Mouse (Mus musculus): ENCODE measurements around the gene Preb.

Preb gene

GRCm38 (mm10) chr5:30954556-30954955, 5.6 kb downstream of the Preb start:
- DNase-seq (ENCODE audit: low read depth, low spot score), result no peak

GRCm38 (mm10) chr5:30954065-30954464, 6.1 kb downstream of the Preb start:
- DNase-seq (ENCODE audit: low read depth, low spot score), result no peak

- no peak for DNase-seq (ENCODE audit: low read depth, low spot score)
Observed at GRCm38 (mm10) chr5:30952551-30952950, 7.6 kb downstream of the Preb start.

- no peak for DNase-seq (ENCODE audit: low read depth, low spot score)
Observed at GRCm38 (mm10) chr5:30951706-30952105, 8.5 kb downstream of the Preb start.

- DNase-seq (ENCODE audit: low read depth, low spot score), result no peak
Observed at GRCm38 (mm10) chr5:30950922-30951321, 9.2 kb downstream of the Preb start.

GRCm38 (mm10) chr5:30950451-30950850, 9.7 kb downstream of the Preb start:
- DNase-seq (ENCODE audit: low read depth, low spot score), result no peak

GRCm38 (mm10) chr5:30949654-30950326, 10.4 kb downstream of the Preb start:
- peak; percentile 86 for DNase-seq (ENCODE audit: low read depth, low spot score)

- no peak for DNase-seq (ENCODE audit: low read depth, low spot score)
Observed at GRCm38 (mm10) chr5:30948620-30949019, 11.5 kb downstream of the Preb start.

- peak; percentile 61 for DNase-seq (ENCODE audit: low read depth, low spot score)
Observed at GRCm38 (mm10) chr5:30944956-30945781, 15.0 kb downstream of the Preb start, which contains the start of gene Cgref1. TSS of gene Cgref1 (minus strand) at chr5:30945591.

- DNase-seq (ENCODE audit: low read depth, low spot score), result no peak
Observed at GRCm38 (mm10) chr5:30944344-30944743, 15.8 kb downstream of the Preb start.

- DNase-seq (ENCODE audit: low read depth, low spot score), result no peak
Observed at GRCm38 (mm10) chr5:30943004-30943403, 17.2 kb downstream of the Preb start.

- no peak for DNase-seq (ENCODE audit: low read depth, low spot score)
Observed at GRCm38 (mm10) chr5:30934725-30935461, 25.3 kb downstream of the Preb start.

- no peak for DNase-seq (ENCODE audit: low read depth, low spot score)
Observed at GRCm38 (mm10) chr5:30933705-30934104, 26.5 kb downstream of the Preb start.

GRCm38 (mm10) chr5:30931378-30931777, 28.8 kb downstream of the Preb start:
- DNase-seq (ENCODE audit: low read depth, low spot score), result no peak

- no peak for DNase-seq (ENCODE audit: low read depth, low spot score)
Observed at GRCm38 (mm10) chr5:30930846-30931245, 29.3 kb downstream of the Preb start.

- DNase-seq (ENCODE audit: low read depth, low spot score), result peak; percentile 49
Observed at GRCm38 (mm10) chr5:30930121-30930520, 30.0 kb downstream of the Preb start.

GRCm38 (mm10) chr5:30927945-30928529, 32.1 kb downstream of the Preb start:
- DNase-seq (ENCODE audit: low read depth, low spot score), result peak; percentile 54

GRCm38 (mm10) chr5:30926073-30926472, 34.1 kb downstream of the Preb start:
- DNase-seq (ENCODE audit: low read depth, low spot score), result no peak

- no peak for DNase-seq (ENCODE audit: low read depth, low spot score)
Observed at GRCm38 (mm10) chr5:30925217-30925616, 34.9 kb downstream of the Preb start.

GRCm38 (mm10) chr5:30924614-30925013, 35.5 kb downstream of the Preb start:
- DNase-seq (ENCODE audit: low read depth, low spot score), result no peak

GRCm38 (mm10) chr5:30923119-30923518, 37.0 kb downstream of the Preb start:
- no peak for DNase-seq (ENCODE audit: low read depth, low spot score)

- no peak for DNase-seq (ENCODE audit: low read depth, low spot score)
Observed at GRCm38 (mm10) chr5:30922581-30923041, 37.5 kb downstream of the Preb start.

Data from telencephalon, adult 2 months (tissue).